Mouse (Mus musculus) embryo, embryonic 11 days (tissue): ENCODE measurements around the gene Polr2i.
A peak's percentile ranks its signal among the peaks of the same experiment; 100 is the strongest.
"Not testable (repeated sequence)": the region's sequence is repeated elsewhere in the genome, so short reads cannot be mapped to it uniquely, and the experiment has no call there.

Experiments used
- DNase-seq: peaks from one replicate; pipeline ENCODE4 v3.0.0-alpha.2; 2015

Polr2i gene

DNA sequence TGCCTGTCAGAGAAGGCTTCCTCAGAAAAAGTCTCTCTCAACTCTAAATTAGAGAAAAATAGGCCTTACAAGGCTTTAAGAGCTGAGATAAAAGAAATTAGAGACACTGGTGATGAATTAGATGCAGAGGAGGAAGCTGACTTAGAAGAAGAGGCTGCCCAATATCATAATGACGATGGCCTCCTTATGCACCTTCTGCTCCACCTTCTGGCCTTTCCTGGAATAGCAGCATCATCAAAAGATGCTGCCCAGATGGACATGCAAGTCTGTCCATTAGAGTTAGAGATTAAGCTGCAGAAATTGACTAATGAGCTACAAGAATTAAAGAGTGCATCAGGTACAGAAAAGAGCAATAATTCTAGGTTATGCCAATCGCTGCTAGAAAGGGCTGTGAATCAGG lies 26.4 kb upstream of the Polr2i start:
- peak; percentile 74 for DNase-seq

DNA sequence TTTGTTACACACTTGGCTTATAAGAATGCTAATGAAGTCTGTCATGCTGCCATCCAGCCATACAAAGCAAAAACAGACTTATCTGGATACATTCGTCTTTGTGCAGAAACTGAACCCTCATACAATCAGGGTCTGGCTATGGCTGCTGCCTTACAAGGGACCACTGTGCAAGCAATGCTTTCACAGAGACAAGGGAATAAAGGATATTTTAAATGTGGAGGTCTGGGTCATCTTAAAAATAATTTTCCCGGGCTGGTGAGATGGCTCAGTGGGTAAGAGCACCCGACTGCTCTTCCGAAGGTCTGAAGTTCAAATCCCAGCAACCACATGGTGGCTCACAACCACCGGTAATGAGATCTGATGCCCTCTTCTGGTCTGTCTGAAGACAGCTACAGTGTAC lies 25.4 kb upstream of the Polr2i start:
- not testable (repeated sequence) for DNase-seq

DNA sequence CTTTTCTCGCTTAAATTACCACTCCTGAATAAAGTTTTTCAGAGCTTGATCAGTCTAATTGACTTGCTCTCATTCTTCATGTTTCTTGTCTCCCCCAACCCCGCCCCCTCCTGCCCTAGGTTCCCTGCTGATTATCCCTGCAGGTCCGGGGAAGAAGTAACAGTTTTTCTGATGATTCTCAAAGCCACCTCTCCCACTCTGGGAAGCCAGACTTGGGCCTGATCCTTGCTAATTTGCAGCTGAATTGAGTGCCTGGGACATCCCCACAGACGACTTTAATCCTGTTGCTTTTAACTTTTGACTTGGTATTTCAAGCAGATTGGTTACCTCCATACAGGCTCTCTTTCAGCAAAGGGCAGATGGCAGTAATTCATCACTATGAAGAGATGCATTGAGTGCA lies 20.7 kb upstream of the Polr2i start:
- no peak for DNase-seq

DNA sequence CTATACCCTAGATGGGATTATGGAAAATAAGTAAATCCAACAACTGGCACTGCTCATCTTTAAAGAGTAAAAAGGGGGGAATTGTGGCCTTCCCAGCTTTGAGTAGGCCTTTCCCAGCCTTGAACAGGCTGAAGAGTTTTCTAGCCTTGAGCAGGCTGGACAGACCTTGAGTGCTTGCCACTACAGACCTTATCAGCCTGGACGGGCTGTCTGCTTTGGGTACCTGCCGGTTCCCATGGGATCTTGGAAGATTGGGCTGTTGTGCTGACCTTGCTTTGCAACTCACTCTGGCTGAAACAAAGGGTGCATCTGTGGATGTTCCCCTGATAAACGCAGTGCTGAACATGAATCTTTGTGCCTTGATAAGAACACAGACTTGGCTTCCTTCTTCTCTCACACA lies 17.9 kb upstream of the Polr2i start:
- no peak for DNase-seq

DNA sequence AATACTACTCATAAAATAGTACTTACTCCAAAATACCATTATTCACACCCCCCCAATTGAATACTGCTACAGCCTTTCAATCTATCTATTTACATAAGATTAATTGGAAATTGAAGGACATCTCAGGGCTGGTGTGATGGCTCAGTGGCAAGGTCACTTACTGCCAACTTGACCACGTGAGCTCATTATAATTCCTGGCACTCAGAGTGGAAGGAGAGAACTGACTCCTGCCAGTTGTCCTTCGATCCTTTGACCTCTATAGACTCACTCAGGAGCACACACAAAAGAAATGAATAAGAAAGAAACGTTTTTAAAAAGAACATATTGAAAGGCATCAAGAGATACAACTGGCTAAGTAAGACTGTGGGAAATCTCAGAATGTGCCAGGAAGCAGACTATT lies 15.9 kb upstream of the Polr2i start:
- no peak for DNase-seq

DNA sequence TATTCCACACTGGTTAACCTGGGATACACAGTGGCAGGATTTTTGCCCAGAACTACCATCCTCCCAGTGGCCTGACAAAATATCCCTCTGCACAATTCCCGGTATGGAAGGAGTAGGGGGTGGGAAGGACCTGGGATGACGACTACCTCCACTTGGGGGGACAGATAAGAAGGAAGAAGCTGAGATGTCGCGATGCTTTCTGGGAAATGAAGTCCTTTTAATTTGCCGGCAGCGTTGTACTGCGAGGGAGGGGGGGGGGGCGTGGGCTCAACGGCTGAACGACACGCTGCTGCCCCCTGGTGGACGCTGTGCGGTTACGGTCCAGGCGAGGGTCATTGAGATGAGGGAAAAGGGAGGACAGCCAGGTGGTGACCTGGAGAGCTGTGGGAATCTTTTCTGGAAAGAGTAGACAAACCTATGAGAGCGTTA lies 15.0 kb upstream of the Polr2i start:
- peak; percentile 92 for DNase-seq

DNA sequence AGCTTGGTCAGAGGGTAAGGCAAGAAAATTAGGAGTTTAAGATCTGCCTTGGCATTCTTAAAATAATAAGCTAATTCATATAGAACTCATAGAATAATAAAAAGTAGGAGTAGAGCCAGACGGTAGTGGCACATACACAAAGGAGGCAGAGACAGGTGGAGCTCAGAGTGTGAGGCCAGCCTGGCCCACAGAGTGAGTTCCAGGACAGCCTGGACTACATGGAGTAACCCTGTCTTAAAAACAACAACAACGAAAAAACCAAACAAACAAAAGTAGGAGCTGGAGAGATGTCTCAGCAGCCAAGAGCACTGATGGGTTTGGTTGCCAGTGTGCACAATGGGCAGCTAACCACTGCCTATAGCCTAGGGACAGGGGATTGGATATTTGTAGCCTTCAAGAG lies 14.5 kb upstream of the Polr2i start:
- no peak for DNase-seq

DNA sequence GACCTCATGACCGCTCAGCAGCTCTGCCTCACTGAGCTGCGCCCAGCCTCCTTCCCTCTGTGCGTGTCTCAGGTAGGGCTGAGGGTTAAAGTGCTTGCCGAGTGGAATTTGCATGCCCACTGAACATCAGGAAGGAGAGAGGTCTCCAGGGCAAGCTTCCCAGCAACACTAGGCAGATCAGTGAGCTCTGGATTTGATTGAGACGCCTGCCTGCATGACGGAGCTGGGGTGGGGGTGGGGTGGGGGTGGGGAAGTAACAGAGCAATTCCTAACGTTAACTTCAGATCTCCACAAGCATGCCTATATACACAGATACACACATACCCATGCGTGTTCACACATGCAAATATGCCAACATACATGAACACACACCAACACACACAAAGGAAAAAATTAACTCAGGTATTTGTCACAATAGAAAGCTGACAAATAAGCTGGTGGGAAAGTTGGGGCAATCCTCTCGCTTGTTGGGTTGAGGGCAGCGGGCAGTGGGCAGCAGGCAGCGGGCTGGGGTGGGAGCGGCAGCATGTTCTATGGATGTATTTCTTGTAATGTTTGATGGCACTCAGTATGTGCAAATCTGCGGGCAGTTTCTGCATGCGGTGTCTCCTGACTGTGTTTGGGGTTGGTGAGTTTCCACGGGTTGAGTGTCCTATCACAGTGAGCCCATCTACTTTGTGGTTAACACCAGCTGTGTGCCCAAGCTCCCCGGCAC lies 12.3 kb upstream of the Polr2i start:
- peak; percentile 79 for DNase-seq

DNA sequence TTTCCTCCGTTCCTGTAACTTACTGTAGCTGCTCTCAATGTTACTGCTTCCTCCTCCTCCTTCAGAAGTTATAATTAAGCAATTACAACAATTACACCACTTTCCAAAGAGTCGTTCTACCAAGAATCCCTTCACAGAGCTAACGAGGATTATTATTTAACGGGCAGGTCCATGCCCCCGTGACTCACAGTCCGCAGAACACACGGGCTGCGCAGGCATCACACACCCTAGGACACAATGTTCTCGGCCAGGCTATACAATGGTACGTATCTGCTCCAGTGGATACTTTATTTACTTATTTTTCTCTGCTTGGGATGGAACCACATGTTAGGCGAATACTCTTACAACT lies 11.8 kb upstream of the Polr2i start:
- no peak for DNase-seq

DNA sequence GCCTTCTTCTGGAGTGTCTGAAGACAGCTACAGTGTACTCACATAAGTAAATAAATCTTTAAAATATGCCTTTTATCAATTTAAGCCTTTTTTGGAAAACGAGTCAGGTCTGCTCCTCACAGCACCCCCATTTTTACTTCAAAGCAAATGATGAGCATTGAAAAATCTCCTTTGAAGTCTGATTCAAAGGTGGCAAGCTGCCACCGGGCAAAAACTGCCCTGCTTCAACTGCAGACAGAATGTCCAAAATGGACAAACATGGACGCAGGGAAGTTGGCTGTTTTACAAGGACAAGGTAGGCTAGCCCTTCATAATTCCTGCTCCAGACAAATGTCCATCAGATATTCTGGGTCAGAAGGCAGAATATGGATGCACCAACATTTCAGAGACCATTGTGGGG lies 10.3 kb upstream of the Polr2i start:
- DNase-seq, result no peak

DNA sequence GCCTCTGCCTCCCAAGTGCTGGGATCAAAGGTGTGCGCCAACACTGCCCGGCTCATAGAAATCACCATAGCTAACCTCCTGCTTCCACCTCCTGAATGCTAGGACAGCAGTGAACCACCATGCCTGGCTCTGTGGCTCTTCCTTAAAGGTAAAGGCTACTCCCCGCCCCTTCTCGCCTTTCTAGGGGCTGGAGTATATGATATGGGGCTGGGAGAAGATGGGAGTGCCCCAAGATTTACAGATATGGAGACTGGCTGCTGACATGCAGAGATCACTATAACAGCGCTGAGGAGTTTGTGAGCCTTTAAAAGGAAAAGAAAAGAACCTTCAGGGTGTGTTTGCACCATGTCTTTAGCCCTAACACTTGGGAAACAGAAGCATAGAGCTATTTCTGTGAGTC lies 9.5 kb upstream of the Polr2i start:
- DNase-seq, result no peak

DNA sequence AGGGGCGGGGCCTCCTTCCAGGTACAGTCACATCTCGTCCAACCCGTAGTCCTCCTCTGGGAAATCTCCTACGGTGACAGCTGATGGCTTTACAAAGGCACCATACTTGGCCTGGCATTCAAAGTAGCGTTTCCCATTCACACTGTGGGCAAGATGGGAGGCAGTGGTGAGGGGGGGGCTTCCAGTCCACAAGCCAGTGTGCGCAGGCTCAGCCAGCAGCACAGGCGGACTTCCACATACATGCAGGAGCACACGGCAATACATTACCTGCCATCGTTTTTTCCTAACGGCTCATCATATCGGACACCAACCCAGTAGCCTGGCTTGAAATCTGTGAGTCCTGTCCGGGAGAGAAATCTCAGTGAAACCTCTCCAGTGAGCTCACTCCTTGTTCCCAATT lies 7.5 kb upstream of the Polr2i start:
- no peak for DNase-seq

DNA sequence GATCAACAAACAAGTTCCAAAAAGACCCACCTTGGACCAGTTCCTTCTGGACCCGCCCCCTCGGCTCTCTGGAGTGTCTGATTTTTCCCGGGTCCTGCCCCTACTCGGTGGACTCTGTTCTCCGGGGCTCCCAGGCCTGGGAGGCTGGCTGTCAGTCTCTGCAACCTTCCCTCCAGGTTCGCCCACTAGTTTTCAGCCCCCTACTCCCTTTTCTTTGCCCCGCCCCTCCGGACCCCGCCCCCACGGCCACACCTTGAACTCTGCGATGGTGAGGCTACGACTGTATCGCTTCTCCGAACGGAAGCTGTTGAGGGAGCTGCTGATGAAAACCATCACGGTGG lies 450 bp upstream of the Polr2i start:
- DNase-seq, result no peak

DNA sequence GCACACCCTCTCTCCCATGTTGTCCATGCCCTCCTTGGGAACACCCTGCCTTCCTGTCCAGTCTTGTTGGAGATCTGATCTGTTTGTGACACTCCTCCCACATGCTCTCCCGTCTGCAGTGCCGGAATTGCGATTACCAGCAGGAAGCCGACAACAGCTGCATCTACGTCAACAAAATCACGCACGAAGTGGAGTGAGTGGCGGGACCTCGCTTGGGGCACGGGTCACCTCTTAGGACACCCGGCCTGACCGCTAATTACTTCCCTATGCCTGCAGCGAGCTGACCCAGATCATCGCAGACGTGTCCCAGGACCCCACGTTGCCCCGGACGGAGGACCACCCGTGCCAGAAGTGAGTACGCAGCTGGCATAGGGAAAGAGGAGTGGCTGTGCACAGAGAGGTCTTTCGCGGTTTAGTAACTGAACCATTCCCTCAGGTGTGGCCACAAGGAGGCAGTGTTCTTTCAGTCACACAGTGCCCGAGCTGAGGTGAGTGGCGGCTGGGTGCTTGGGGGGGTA lies 942 bp downstream of the Polr2i start:
- peak; percentile 81 for DNase-seq

DNA sequence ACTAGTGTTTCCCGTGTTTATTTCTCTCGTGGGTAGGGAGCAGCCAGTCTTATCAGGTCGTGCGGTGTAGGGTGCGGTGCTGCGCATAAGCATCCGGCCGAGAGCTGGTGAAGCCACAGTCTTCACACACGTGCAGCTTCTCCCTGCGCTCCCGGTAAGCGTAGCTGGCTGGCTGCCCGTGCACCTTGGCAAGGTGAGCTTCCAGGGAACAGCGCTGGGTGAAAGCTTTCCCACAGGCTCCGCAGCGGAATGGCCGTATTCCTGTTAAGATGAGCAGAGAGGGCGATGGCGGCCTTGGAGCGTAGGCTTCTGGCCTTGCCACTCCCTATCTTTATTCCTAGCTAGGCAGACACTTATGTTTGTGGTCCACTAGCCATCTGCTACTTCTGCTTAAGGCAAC lies 1.6 kb downstream of the Polr2i start:
- no peak for DNase-seq

DNA sequence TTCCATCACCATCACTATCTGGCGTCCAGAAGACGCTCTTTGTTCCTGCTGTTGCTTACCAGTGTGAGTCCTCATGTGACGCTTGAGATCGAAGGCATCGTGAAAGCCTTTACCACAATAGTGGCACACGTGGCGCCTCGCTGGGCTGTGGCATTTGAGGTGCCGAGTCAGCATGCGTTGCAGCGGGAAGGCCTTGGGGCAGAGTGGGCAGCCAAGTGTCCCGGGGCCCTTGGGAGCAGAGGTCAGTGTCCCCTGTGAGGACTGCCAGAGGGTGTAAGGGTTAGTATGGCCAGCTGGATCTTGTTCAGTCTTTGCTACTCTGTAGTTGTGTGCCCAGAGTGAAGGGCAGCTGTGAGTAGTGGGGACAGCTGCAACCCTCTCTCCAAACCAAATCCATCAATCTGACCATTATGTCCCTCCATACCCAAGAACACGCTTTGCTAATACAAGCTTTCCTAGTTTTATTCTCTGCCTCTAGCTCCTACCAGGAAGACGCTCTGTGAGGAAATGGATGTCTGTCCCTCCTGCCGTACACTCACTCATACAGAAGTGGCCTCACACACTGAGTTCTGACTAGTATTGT lies 2.6 kb downstream of the Polr2i start:
- DNase-seq, result no peak

DNA sequence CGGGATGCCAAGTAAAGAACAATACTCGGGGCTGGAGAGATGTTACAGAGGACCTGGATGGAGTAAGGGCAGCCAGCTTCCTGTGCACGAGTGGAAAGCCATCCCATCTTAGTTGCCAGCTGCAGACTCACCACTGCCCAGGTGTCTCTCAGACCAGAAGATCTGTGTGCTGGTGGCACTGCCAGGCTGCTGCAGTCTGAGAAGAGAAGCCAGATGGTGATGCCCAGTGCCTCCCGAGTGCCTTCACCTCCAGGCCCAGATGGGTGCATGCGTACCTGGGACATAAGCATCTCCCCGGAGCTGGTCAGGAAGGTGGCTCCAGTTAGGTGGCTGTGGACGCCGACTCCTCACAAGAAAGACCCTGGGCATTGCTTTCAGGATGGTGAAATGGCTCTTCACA lies 3.3 kb downstream of the Polr2i start:
- no peak for DNase-seq

DNA sequence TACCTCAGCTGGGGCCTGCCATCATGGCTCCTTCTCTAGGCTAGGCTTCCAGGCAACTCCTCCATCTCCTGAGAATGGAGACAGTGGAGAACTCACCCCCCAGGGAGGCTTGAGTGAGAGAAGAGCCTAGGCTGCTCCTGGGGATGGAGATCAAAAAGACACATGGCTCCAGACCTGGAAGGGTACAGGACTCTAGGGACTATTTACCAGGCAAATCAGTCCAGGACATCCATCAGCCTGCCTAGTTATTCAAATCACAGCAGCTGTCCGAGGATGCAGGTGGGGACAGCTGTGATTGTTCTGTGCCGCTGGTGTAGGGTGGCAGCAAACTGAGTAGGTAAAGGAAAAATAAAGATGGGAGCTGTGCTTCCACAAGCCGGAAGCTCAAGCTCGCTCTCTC lies 3.9 kb downstream of the Polr2i start, which contains the start of gene Ovol3:
TSS of gene Ovol3 (minus strand) at position 101 of the 400 bp plus-strand sequence.
- no peak for DNase-seq

DNA sequence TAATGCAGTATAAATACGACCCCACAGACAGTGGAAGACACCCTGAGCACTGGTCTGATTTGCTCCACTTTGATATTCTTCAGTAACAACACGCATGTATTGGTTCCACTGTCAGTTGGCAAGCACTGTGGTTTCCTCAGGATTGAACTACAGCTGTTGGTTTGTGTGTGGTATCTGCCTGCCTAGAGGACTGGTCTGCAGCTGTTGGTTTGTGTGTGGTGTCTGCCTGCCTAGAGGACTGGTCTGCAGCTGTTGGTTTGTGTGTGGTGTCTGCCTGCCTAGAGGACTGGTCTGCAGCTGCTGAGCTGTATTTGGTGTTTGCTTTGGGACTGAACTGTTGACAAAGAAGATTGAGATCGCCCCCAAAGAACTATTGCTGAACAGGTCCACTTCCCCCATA lies 5.6 kb downstream of the Polr2i start:
- DNase-seq, result not testable (repeated sequence)

DNA sequence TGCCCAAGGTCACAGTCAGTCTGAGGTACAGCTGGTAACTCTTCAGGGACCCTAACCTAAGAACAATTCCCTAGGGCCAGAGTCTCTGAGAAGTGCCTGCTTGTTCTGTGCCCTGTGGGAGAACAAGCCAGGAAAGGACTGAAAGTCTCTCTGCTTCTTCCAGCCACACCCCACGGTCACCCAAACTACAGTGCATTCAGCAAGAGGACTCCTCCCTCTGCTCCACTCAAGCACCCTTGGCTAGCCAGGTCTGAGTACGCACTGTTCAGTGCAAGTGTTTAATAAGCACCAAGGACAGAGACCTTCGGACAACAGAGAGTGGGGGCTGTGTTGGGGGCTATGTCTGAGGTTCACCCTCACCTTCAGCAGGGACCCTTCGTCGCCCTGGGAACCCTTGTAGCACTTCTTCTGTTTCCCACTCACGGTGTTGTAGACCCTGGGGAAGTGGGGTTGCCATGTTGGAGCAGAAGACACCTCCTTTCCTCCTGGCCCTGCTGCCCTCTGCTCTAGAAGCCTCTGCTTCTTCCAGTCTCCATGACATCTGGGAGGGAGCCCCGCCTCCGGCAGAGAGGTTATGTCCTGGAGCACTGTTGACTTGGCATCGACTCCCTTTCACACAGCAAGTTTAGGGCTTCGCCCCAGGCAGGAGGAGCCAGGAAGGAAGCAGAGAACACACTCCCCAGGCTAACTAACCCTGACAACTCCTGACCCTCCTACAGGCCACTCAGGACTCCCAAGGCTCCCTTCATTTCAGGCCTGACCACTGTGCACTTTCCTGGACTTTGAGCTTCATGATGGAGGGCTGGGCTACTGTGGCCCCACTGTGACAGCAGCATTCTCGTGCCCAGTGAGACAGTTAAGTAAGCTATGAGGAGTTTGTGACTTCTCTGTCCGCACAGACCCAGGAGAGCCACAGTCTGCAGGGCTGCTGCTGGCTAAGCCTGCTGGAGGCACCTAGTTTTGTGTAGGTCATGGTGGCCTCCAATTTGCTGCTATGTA lies 20.5 kb downstream of the Polr2i start:
- DNase-seq, result no peak

DNA sequence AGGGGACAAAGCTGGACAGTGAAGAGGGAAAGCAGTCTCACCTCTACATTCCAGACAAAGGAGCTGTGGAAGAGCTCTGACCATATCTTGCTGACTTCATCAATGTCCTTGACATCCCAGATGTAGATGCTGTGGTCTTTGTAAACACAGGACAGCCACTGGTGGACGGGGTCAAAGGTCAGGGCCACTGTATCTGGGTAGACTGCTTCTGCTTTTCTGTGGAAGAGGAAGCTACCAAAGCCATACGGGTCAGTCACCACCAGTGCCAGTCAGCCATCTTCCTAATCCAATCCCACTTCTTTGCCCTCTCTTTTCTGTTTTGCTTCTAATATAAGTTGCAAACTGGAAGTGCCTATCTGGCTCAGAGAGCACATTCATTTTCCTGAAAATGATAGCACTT lies 33.3 kb downstream of the Polr2i start:
- DNase-seq, result no peak

DNA sequence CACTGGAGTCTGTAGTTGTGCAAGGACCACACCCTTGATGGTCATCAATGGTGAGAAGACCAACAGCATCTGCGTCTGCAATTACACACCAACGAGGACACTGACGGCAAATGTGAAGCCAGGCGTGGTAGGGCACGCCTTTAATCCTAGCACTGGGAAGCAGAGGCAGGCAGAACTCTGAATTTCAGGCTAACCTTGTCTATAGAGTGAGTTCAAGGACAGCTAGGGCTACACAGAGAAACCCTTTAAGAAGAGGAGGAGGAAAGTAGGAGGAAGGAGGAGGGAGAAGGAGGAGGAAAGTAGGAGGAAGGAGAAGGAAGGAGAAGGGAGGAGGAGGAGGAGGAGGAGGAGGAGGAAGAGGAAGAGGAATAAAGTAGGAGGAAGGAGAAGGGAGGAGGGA lies 33.8 kb downstream of the Polr2i start:
- DNase-seq, result no peak

DNA sequence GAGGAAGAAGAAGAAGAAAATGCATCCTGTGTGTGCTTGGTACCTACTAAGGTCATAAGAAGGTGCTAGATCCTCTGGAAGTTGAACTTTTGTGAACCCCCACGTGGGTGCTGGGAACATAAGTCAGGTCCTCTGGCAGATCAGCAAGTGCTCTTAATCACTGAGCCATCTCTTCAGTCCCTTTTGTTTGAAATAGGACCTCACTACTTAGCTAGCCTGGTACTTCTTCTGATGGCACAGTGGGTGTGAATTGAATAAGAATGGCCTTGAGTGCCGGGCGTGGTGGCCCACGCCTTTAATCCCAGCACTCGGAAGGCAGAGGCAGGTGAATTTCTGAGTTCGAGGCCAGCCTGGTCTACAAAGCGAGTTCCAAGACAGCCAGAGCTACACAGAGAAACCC lies 34.2 kb downstream of the Polr2i start:
- DNase-seq, result no peak

DNA sequence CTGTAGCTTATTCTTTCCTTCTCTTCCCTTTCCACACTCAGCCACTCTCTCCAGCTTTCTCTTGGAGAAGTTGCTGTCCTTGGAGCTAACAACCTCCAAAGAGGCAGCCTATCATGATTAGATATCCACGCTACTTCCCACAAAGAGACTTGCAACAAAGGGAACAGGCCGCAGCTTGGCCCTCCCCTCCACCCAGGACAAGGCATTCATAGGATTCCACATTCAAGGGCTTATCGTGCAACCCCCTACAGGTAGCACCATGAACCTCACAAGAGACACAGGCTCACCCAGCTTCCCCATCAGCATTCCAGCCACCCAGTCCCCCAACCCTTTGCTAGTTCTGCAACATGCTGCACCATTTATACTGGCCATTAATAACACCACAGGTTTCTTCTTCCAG lies 35.0 kb downstream of the Polr2i start:
- no peak for DNase-seq
